Mouse (Mus musculus): ENCODE results near the gene Inmt.

Gene Inmt

DNA sequence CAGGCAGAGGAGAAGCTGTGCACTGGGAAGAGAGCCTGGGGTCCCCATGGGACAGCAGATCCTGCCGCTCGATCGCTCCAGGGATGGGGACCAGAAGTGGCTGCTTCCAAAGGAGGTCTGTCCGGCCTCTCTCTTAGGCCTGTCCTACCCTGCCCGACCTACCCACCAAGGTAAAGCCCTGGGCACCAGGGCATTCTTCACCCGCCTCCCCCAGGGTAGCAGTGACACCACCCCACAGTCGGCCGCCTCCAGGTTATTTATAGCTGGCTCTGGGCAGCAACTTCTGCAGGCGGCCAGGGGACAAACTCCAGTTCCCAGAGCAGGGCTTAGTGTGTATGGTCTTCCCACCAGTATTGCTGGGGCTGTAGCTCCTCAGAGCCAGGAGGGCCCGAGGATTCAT is 42.0 kb downstream of the Inmt start, which contains the start of gene Crhr2:
TSS of gene Crhr2 (minus strand) at position 223 of the 400 bp plus-strand sequence.
- no peak for TF ChIP-seq GATA4 (IDR thresholded peaks at IDR 0.05; ENCODE audit: insufficient replicate concordance, low read length)

- no peak for TF ChIP-seq GATA4 (IDR thresholded peaks at IDR 0.05; ENCODE audit: insufficient replicate concordance, low read length)
Observed at GRCm38 (mm10) chr6:55131301-55131700, 43.5 kb downstream of the Inmt start.

GRCm38 (mm10) chr6:55130631-55131030 is 44.2 kb downstream of the Inmt start:
- TF ChIP-seq GATA4 (IDR thresholded peaks at IDR 0.05; ENCODE audit: insufficient replicate concordance, low read length) = no peak

DNA sequence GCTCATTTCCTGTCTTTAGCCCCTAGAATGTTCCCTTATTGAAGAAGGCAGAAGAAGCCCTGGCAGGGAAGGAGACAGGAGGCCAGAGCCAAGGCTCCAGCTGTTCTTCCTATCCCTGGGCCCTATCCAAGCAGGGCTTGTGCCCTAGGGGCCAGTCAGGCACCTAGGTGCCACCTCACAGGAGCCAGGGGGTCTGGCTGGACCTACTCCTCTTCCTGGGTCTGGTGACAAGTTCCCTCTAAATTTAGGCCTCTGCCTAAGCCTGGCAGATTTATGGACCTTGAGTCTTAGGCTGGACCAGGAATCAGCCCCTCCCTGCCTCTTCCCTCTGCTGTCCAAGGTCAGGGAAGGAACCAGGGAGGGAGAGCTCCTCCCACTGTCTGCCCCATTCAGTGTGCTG is 46.5 kb downstream of the Inmt start:
- no peak for TF ChIP-seq GATA4 (IDR thresholded peaks at IDR 0.05; ENCODE audit: insufficient replicate concordance, low read length)

GRCm38 (mm10) chr6:55126576-55126975 is 48.3 kb downstream of the Inmt start:
- TF ChIP-seq GATA4 (IDR thresholded peaks at IDR 0.05; ENCODE audit: insufficient replicate concordance, low read length) = no peak

GRCm38 (mm10) chr6:55123056-55123455 is 51.8 kb downstream of the Inmt start:
- TF ChIP-seq GATA4 (IDR thresholded peaks at IDR 0.05; ENCODE audit: insufficient replicate concordance, low read length) = no peak
